Mouse (Mus musculus): ENCODE results near the gene Dlg2. TPM values are rescaled to one million over a fixed set of nuclear protein-coding genes. Genes with fewer than 3 reads are reported as not detected.
A peak's percentile ranks its signal among the peaks of the same experiment; 100 is the strongest.

Gene Dlg2
- polyA plus RNA-seq, 1 experiment from 2014 or later, result 0.87 TPM

- H3K36me3 ChIP-seq (ENCODE audit: insufficient read depth, low read length), result no peaks in the 10 kb centered on the region
- H3K27me3 ChIP-seq (ENCODE audit: insufficient read depth, low read length), result no peaks in the 10 kb centered on the region
- WGBS, result 27% methylated on average over 7 of the region's 7 CpGs
- H3K4me2 ChIP-seq (ENCODE audit: low read length), result no peak overlapping the region
- no peaks in the 10 kb centered on the region for H3K9me3 ChIP-seq (replicated peaks; ENCODE audit: low read length)
- no peaks in the 10 kb centered on the region for H3K4me1 ChIP-seq (replicated peaks; ENCODE audit: insufficient read depth, low read length)
- DNase-seq (ENCODE audit: low spot score) (no peak), ATAC-seq (replicated peaks; ENCODE audit: low FRiP score, low read depth) (no peak)
- no peak for TF ChIP-seq CTCF (IDR thresholded peaks at IDR 0.05; ENCODE audit: low read depth)
- no peak overlapping the region for H3K4me3 ChIP-seq (replicated peaks; ENCODE audit: low read depth, low read length)
- H3K27ac ChIP-seq, result no peak overlapping the region
- no peak overlapping the region for H3K9ac ChIP-seq (ENCODE audit: low read depth, low read length)
These were observed 92.7 kb downstream of the Dlg2 start for GRCm38 (mm10) chr7:90569130-90569529.

DNA sequence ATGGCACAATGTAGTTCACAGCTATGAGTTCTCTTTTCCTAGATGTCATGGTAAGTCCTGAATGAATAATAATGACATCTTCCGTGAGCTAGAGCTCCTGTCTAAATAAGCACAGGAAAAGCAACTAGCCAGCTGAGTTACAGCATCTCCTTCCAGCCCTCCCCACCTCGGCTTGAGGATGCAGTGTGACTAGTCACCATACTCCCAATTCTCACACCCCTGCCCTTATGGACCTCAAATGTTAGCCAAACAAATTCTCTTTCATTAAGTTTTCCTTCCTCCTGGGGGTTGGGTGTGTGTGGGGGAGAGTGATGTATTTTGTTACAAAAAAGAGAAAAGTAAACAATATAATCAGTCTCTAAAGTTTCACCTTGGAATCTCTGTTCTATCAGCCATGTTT is 111.3 kb downstream of the Dlg2 start:
- ATAC-seq (replicated peaks; ENCODE audit: low FRiP score, low read depth) (no peak), DNase-seq (ENCODE audit: low spot score) (peak; percentile 2)
- 6% methylated on average over 2 of the region's 2 CpGs for WGBS
- Histone ChIP-seq H3K27me3 (ENCODE audit: insufficient read depth, low read length) (no peaks in the 10 kb centered on the region), H3K9ac (ENCODE audit: low read depth, low read length) (no peak overlapping the region), H3K4me3 (replicated peaks; ENCODE audit: low read depth, low read length) (no peak overlapping the region), H3K4me2 (ENCODE audit: low read length) (no peak overlapping the region), H3K27ac (no peak overlapping the region), H3K36me3 (ENCODE audit: insufficient read depth, low read length) (no peaks in the 10 kb centered on the region), H3K9me3 (replicated peaks; ENCODE audit: low read length) (no peaks in the 10 kb centered on the region), H3K4me1 (replicated peaks; ENCODE audit: insufficient read depth, low read length) (no peaks in the 10 kb centered on the region)
- no peak for TF ChIP-seq CTCF (IDR thresholded peaks at IDR 0.05; ENCODE audit: low read depth)

DNA sequence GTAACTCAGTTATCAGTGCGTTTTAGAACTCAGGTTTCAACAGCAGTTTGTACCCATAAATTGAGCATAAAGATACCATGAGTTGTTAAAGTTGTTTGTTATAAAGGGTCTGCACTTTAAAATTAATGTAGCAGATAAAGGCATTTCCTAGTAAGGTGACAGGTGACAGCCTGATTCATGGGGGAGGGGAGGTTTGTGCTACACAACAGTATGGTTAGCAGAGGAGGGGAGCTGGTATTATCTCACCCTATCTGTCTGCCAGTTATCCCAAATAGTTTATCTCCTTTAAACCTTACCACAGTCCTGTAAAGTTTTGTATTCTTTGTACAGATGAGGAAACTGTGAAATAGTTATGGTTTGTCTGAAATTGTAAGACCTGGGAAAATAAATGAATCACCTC is 111.8 kb downstream of the Dlg2 start:
- DNase-seq (ENCODE audit: low spot score) (peak; percentile 8), ATAC-seq (replicated peaks; ENCODE audit: low FRiP score, low read depth) (no peak)
- Histone ChIP-seq H3K27me3 (ENCODE audit: insufficient read depth, low read length) (no peaks in the 10 kb centered on the region), H3K4me3 (replicated peaks; ENCODE audit: low read depth, low read length) (no peak overlapping the region), H3K27ac (no peak overlapping the region), H3K4me2 (ENCODE audit: low read length) (no peak overlapping the region), H3K9me3 (replicated peaks; ENCODE audit: low read length) (no peaks in the 10 kb centered on the region), H3K36me3 (ENCODE audit: insufficient read depth, low read length) (no peaks in the 10 kb centered on the region), H3K9ac (ENCODE audit: low read depth, low read length) (no peak overlapping the region), H3K4me1 (replicated peaks; ENCODE audit: insufficient read depth, low read length) (no peaks in the 10 kb centered on the region)
- WGBS, result 28% methylated on average over 1 of the region's 1 CpGs
- no peak for TF ChIP-seq CTCF (IDR thresholded peaks at IDR 0.05; ENCODE audit: low read depth)

GRCm38 (mm10) chr7:90609764-90610163 is 133.3 kb downstream of the Dlg2 start:
- Histone ChIP-seq H3K4me3 (replicated peaks; ENCODE audit: low read depth, low read length) (no peak overlapping the region), H3K9ac (ENCODE audit: low read depth, low read length) (no peak overlapping the region), H3K27ac (no peak overlapping the region), H3K27me3 (ENCODE audit: insufficient read depth, low read length) (no peaks in the 10 kb centered on the region), H3K36me3 (ENCODE audit: insufficient read depth, low read length) (no peaks in the 10 kb centered on the region), H3K9me3 (replicated peaks; ENCODE audit: low read length) (no peaks in the 10 kb centered on the region), H3K4me2 (ENCODE audit: low read length) (no peak overlapping the region), H3K4me1 (replicated peaks; ENCODE audit: insufficient read depth, low read length) (no peaks in the 10 kb centered on the region)
- no peak for TF ChIP-seq CTCF (IDR thresholded peaks at IDR 0.05; ENCODE audit: low read depth)
- 68% methylated on average over 2 of the region's 2 CpGs for WGBS
- ATAC-seq (replicated peaks; ENCODE audit: low FRiP score, low read depth), result no peak
- DNase-seq (ENCODE audit: low spot score), result no peak

GRCm38 (mm10) chr7:90630546-90630945 is 154.1 kb downstream of the Dlg2 start:
- no peak for TF ChIP-seq CTCF (IDR thresholded peaks at IDR 0.05; ENCODE audit: low read depth)
- Histone ChIP-seq H3K4me2 (ENCODE audit: low read length) (no peak overlapping the region), H3K27me3 (ENCODE audit: insufficient read depth, low read length) (no peaks in the 10 kb centered on the region), H3K9ac (ENCODE audit: low read depth, low read length) (no peak overlapping the region), H3K9me3 (replicated peaks; ENCODE audit: low read length) (no peaks in the 10 kb centered on the region), H3K4me3 (replicated peaks; ENCODE audit: low read depth, low read length) (no peak overlapping the region), H3K27ac (no peak overlapping the region), H3K36me3 (ENCODE audit: insufficient read depth, low read length) (no peaks in the 10 kb centered on the region), H3K4me1 (replicated peaks; ENCODE audit: insufficient read depth, low read length) (no peaks in the 10 kb centered on the region)
- DNase-seq (ENCODE audit: low spot score), result no peak
- ATAC-seq (replicated peaks; ENCODE audit: low FRiP score, low read depth), result no peak
- 74% methylated on average over 3 of the region's 3 CpGs for WGBS

DNA sequence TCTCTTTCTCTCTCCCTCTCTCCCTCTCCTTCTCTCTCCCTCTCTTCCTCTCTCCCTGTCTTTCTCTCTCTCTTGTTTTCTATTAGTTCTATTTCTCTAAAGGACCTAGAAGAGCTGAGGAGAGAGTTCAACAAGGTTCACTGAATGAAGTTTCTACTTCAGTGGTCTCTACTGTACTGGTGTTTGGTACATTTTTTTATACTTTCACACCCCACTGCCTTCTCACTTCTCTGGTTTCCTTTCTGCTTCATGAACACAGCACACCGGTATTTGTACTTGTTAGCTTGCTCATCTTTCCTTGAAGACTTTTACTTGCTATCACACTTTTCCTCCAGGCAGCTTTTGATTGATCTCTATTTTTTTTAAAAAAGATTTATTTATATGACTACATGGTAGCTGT is 173.0 kb downstream of the Dlg2 start:
- no peak overlapping the region for H3K9ac ChIP-seq (ENCODE audit: low read depth, low read length)
- H3K4me3 ChIP-seq (replicated peaks; ENCODE audit: low read depth, low read length), result no peak overlapping the region
- no peaks in the 10 kb centered on the region for H3K27me3 ChIP-seq (ENCODE audit: insufficient read depth, low read length)
- no peak overlapping the region for H3K27ac ChIP-seq
- H3K4me2 ChIP-seq (ENCODE audit: low read length), result no peak overlapping the region
- WGBS, result 43% methylated on average over 1 of the region's 1 CpGs
- TF ChIP-seq CTCF (IDR thresholded peaks at IDR 0.05; ENCODE audit: low read depth), result no peak
- ATAC-seq (replicated peaks; ENCODE audit: low FRiP score, low read depth), result 0 out of 2 replicates have a peak, but pooled peaks have one; percentile 57
- DNase-seq (ENCODE audit: low spot score), result peak; percentile 65
- H3K9me3 ChIP-seq (replicated peaks; ENCODE audit: low read length), result no peaks in the 10 kb centered on the region
- no peaks in the 10 kb centered on the region for H3K36me3 ChIP-seq (ENCODE audit: insufficient read depth, low read length)
- no peaks in the 10 kb centered on the region for H3K4me1 ChIP-seq (replicated peaks; ENCODE audit: insufficient read depth, low read length)

- no peaks in the 10 kb centered on the region for H3K4me1 ChIP-seq (replicated peaks; ENCODE audit: insufficient read depth, low read length)
- no peaks in the 10 kb centered on the region for H3K27me3 ChIP-seq (ENCODE audit: insufficient read depth, low read length)
- WGBS, result 46% methylated on average over 6 of the region's 6 CpGs
- H3K36me3 ChIP-seq (ENCODE audit: insufficient read depth, low read length), result no peaks in the 10 kb centered on the region
- no peaks in the 10 kb centered on the region for H3K9me3 ChIP-seq (replicated peaks; ENCODE audit: low read length)
- no peak for TF ChIP-seq CTCF (IDR thresholded peaks at IDR 0.05; ENCODE audit: low read depth)
- no peak overlapping the region for H3K9ac ChIP-seq (ENCODE audit: low read depth, low read length)
- no peak for DNase-seq (ENCODE audit: low spot score)
- no peak overlapping the region for H3K27ac ChIP-seq
- ATAC-seq (replicated peaks; ENCODE audit: low FRiP score, low read depth), result no peak
- H3K4me3 ChIP-seq (replicated peaks; ENCODE audit: low read depth, low read length), result no peak overlapping the region
- H3K4me2 ChIP-seq (ENCODE audit: low read length), result no peak overlapping the region
These were observed 174.7 kb downstream of the Dlg2 start for GRCm38 (mm10) chr7:90651128-90651527.
